Mouse (Mus musculus) stomach, embryonic 14.5 days (tissue): ENCODE data around the gene Bptf. TPM values are rescaled to one million over a fixed set of nuclear protein-coding genes. Genes with fewer than 3 reads are reported as not detected.

ENCODE experiments used
- ATAC-seq: fragments of 200-750 bp; cut with Nextera tagmentation; 2 replicates; pipeline ENCODE4 v1.8.0; 2017; ENCODE audit warnings: low read depth, moderate TSS enrichment; ENCODE audit not compliant: insufficient number of reproducible peaks, insufficient read depth, low FRiP score
- H3K27ac ChIP-seq: fragments of 300-500 bp; sonication (generic); 2 replicates; pipeline ENCODE4 v1.5.1; 2014; ENCODE audit warnings: mild to moderate bottlenecking, low read length, moderate library complexity, mixed read lengths
- H3K27me3 ChIP-seq: fragments of 300-500 bp; sonication (generic); 2 replicates; pipeline ENCODE4 v1.6.1; 2014; ENCODE audit warnings: low read length, control low read depth, mixed read lengths; ENCODE audit not compliant: control insufficient read depth, insufficient read depth
- H3K36me3 ChIP-seq: fragments of 300-500 bp; sonication (generic); 2 replicates; pipeline ENCODE4 v1.6.1; 2014; ENCODE audit warnings: mild to moderate bottlenecking, control low read depth, low read length, moderate library complexity, mixed read lengths; ENCODE audit not compliant: control insufficient read depth, insufficient read depth
- H3K4me1 ChIP-seq: fragments of 300-500 bp; sonication (generic); 2 replicates; pipeline ENCODE4 v1.6.1; 2014; ENCODE audit warnings: low read length, control low read depth, mixed read lengths; ENCODE audit not compliant: control insufficient read depth, insufficient read depth
- H3K4me2 ChIP-seq: fragments of 300-500 bp; sonication (generic); replicated peaks from 2 replicates; pipeline ENCODE4 v1.6.1; 2014; ENCODE audit warnings: low read depth, low read length, control low read depth
- H3K4me3 ChIP-seq: fragments of 300-500 bp; sonication (generic); 2 replicates; pipeline ENCODE4 v1.5.1; 2014; ENCODE audit warnings: low read depth, low read length, control low read depth
- H3K9ac ChIP-seq: fragments of 300-500 bp; sonication (generic); replicated peaks from 2 replicates; pipeline ENCODE4 v1.6.1; 2014; ENCODE audit warnings: low read depth, mild to moderate bottlenecking, control low read depth, low read length, moderate library complexity, mixed read lengths
- H3K9me3 ChIP-seq: fragments of 300-500 bp; sonication (generic); 2 replicates; pipeline ENCODE4 v1.6.1; 2016; ENCODE audit warnings: low read depth, low read length, control low read depth; ENCODE audit not compliant: control insufficient read depth
- WGBS: fragments of 180-500 bp; shearing (Covaris S2); extraction: QIAGEN DNeasy Blood & Tissue Kit; methylation state at CpG from one replicate; pipeline ENCODE4 v1.1.7; 2014; 5-methylcytosine and 5-hydroxymethylcytosine counted together
- polyA plus RNA-seq: library from polyadenylated mRNA; unstranded; fragments of >200 nt; fragmentation: Nextera tagmentation; extraction: Ambion mirVana; gene quantifications from 2 replicates; pipeline ENCODE4 v1.2.1, GENCODE M21; 2014

The Bptf gene
- polyA plus RNA-seq, 1 experiment from 2014 or later, result 57.0 TPM

- Histone ChIP-seq H3K4me2 (no peak overlapping the region), H3K36me3 (peaks cover 14% of the 10 kb centered on the region), H3K27ac (no peak overlapping the region), H3K9ac (no peak overlapping the region), H3K4me1 (peaks cover 14% of the 10 kb centered on the region), H3K27me3 (no peaks in the 10 kb centered on the region), H3K4me3 (no peak overlapping the region), H3K9me3 (no peaks in the 10 kb centered on the region)
- peak; percentile 46; the same call in 1 of the 2 replicates for ATAC-seq
- 71% methylated on average over 4 of the region's 4 CpGs for WGBS
Measured at GRCm38 (mm10) chr11:107113112-107113511, 18.8 kb downstream of the Bptf start.

GRCm38 (mm10) chr11:107109669-107110068 is 22.3 kb downstream of the Bptf start:
- H3K4me1 ChIP-seq, result peaks cover 7% of the 10 kb centered on the region
- 92% methylated on average over 8 of the region's 8 CpGs for WGBS
- H3K36me3 ChIP-seq, result peaks cover 14% of the 10 kb centered on the region
- no peak for ATAC-seq
- no peak overlapping the region for H3K27ac ChIP-seq
- H3K9me3 ChIP-seq, result no peaks in the 10 kb centered on the region
- H3K9ac ChIP-seq, result no peak overlapping the region
- no peak overlapping the region for H3K4me2 ChIP-seq
- no peaks in the 10 kb centered on the region for H3K27me3 ChIP-seq
- H3K4me3 ChIP-seq, result no peak overlapping the region

- no peaks in the 10 kb centered on the region for H3K27me3 ChIP-seq
- WGBS, result 92% methylated on average over 2 of the region's 2 CpGs
- H3K4me3 ChIP-seq, result no peak overlapping the region
- peaks cover under 1% of the 10 kb centered on the region; the same call in 1 of the 2 replicates for H3K4me1 ChIP-seq
- H3K4me2 ChIP-seq, result no peak overlapping the region
- no peaks in the 10 kb centered on the region for H3K9me3 ChIP-seq
- peaks cover 14% of the 10 kb centered on the region for H3K36me3 ChIP-seq
- H3K27ac ChIP-seq, result no peak overlapping the region
- H3K9ac ChIP-seq, result no peak overlapping the region
- no peak for ATAC-seq
Measured at GRCm38 (mm10) chr11:107108892-107109291, 23.0 kb downstream of the Bptf start.

GRCm38 (mm10) chr11:107107725-107108078 is 24.2 kb downstream of the Bptf start:
- H3K9ac ChIP-seq, result no peak overlapping the region
- WGBS, result 66% methylated on average over 4 of the region's 4 CpGs
- no peak overlapping the region for H3K27ac ChIP-seq
- no peaks in the 10 kb centered on the region for H3K27me3 ChIP-seq
- peaks cover 10% of the 10 kb centered on the region for H3K4me1 ChIP-seq
- no peak overlapping the region for H3K4me3 ChIP-seq
- no peaks in the 10 kb centered on the region for H3K9me3 ChIP-seq
- H3K36me3 ChIP-seq, result peaks cover 14% of the 10 kb centered on the region
- no peak overlapping the region for H3K4me2 ChIP-seq
- ATAC-seq, result no peak

- WGBS, result 77% methylated on average over 12 of the region's 12 CpGs
- H3K4me2 ChIP-seq, result no peak overlapping the region
- H3K27me3 ChIP-seq, result no peaks in the 10 kb centered on the region
- peaks cover 16% of the 10 kb centered on the region for H3K4me1 ChIP-seq
- H3K27ac ChIP-seq, result no peak overlapping the region
- H3K9ac ChIP-seq, result no peak overlapping the region
- H3K36me3 ChIP-seq, result peaks cover 14% of the 10 kb centered on the region
- no peak overlapping the region for H3K4me3 ChIP-seq
- ATAC-seq, result no peak
- H3K9me3 ChIP-seq, result no peaks in the 10 kb centered on the region
Measured at GRCm38 (mm10) chr11:107106978-107107724, 24.8 kb downstream of the Bptf start.

- Histone ChIP-seq H3K4me3 (no peak overlapping the region), H3K27ac (no peak overlapping the region), H3K9ac (no peak overlapping the region), H3K4me1 (peaks cover 17% of the 10 kb centered on the region), H3K4me2 (no peak overlapping the region), H3K36me3 (peaks cover 14% of the 10 kb centered on the region), H3K9me3 (no peaks in the 10 kb centered on the region), H3K27me3 (no peaks in the 10 kb centered on the region)
- WGBS, result 90% methylated on average over 8 of the region's 8 CpGs
- no peak for ATAC-seq
Measured at GRCm38 (mm10) chr11:107106461-107106860, 25.5 kb downstream of the Bptf start.

- Histone ChIP-seq H3K4me3 (no peak overlapping the region), H3K4me1 (peaks cover 17% of the 10 kb centered on the region), H3K9me3 (no peaks in the 10 kb centered on the region), H3K27ac (no peak overlapping the region), H3K9ac (no peak overlapping the region), H3K36me3 (peaks cover 3% of the 10 kb centered on the region), H3K4me2 (no peak overlapping the region), H3K27me3 (no peaks in the 10 kb centered on the region)
- no peak for ATAC-seq
- WGBS, result 55% methylated on average over 5 of the region's 5 CpGs
Measured at GRCm38 (mm10) chr11:107105227-107105626, 26.7 kb downstream of the Bptf start.

- Histone ChIP-seq H3K4me2 (no peak overlapping the region), H3K27ac (peak overlapping the region; percentile 63), H3K27me3 (no peaks in the 10 kb centered on the region)
Measured at GRCm38 (mm10) chr11:107103736-107104135, 28.2 kb downstream of the Bptf start.

GRCm38 (mm10) chr11:107103224-107103589 is 28.7 kb downstream of the Bptf start:
- H3K4me3 ChIP-seq, result no peak overlapping the region
- H3K9me3 ChIP-seq, result no peaks in the 10 kb centered on the region
- H3K27ac ChIP-seq, result peak overlapping the region; percentile 63
- peaks cover 11% of the 10 kb centered on the region for H3K36me3 ChIP-seq
- no peak overlapping the region for H3K4me2 ChIP-seq
- WGBS, result 31% methylated on average over 2 of the region's 2 CpGs
- H3K9ac ChIP-seq, result no peak overlapping the region
- H3K27me3 ChIP-seq, result no peaks in the 10 kb centered on the region
- H3K4me1 ChIP-seq, result peaks cover 17% of the 10 kb centered on the region
- ATAC-seq, result 0 out of 2 replicates have a peak, but pooled peaks have one; percentile 33

More at GRCm38 (mm10) chr11:107103736-107104135, 28.2 kb downstream of the Bptf start:
- no peak overlapping the region for H3K9ac ChIP-seq
- no peak for ATAC-seq
- peaks cover 7% of the 10 kb centered on the region; the same call in 1 of the 2 replicates for H3K36me3 ChIP-seq
- WGBS, result 83% methylated on average over 2 of the region's 2 CpGs
- no peaks in the 10 kb centered on the region for H3K9me3 ChIP-seq
- H3K4me3 ChIP-seq, result no peak overlapping the region
- peaks cover 17% of the 10 kb centered on the region for H3K4me1 ChIP-seq
